Mouse (Mus musculus) gastrocnemius, postnatal 36 days (tissue): ENCODE data around the gene Olfr1238. TPM values are rescaled to one million over a fixed set of nuclear protein-coding genes. Genes with fewer than 3 reads are reported as not detected.

Experiments
- DNase-seq, 2 experiments: peaks; one replicate each; pipeline ENCODE4 v3.0.0; 2022
- intact Hi-C: fragments of 180-260 bp; cut with DNase I; formaldehyde crosslinking; loops from one replicate; pipeline ENCODE4 v1.15.1; 2025
- long read RNA-seq, 2 experiments: library from polyadenylated mRNA; stranded (forward); transcript quantifications; one replicate each; pipeline ENCODE4 v2.0.0; 2021
- total RNA-seq, 2 experiments: library from RNA; stranded (reverse); gene quantifications; 2 replicates each; pipeline ENCODE4 v1.2.3; 2021

The Olfr1238 gene
- total RNA-seq: not detected
- long read RNA-seq, experiment 1: 0 reads
- long read RNA-seq, experiment 2: 0 reads

DNA sequence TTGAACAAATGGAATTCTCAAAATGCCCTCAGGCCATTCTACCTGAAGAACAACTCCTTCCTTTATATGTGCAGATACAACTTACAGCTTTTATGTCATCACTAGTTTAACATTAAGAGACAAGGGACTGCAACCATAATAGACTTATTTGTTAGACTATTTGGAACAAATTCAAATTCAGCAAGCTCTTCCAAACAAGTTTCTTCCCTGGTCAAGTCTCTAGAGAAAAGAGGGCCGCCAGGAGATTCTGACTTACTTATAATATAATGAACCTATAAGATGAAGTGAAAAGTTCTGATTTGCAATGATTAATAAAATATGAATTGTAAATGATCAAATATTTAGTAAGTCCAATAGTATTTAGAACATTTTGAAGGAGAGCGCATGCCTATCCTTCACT, at the start of gene Olfr1238:
TSS of gene Olfr1238 (minus strand) at position 101 of the 400 bp plus-strand sequence.
- DNase-seq: no peak
- intact Hi-C loops: no loop called here

DNA sequence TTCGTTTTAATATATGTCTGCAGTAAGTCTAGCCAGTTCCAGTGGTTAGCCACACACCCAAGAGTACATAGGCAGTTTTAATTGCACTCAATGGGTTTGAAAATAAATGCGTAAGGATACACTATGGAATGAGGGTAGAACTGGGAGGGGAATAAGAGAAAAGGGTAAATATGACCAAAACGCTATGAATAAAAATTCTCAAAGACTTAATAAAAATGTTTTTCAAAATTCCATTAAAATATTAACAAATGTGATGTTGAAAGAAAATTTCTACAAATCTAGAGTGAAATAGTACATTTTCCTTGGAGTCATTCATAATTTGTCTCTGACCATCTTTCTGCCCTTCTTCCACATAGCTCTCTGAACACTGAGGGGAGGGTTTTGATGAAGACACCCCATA, 33.4 kb upstream of the Olfr1238 start, which contains the start of gene Olfr1240:
TSS of gene Olfr1240 (minus strand) at position 101 of the 400 bp plus-strand sequence.
- intact Hi-C loops: no loop called here
- no peak for DNase-seq

DNA sequence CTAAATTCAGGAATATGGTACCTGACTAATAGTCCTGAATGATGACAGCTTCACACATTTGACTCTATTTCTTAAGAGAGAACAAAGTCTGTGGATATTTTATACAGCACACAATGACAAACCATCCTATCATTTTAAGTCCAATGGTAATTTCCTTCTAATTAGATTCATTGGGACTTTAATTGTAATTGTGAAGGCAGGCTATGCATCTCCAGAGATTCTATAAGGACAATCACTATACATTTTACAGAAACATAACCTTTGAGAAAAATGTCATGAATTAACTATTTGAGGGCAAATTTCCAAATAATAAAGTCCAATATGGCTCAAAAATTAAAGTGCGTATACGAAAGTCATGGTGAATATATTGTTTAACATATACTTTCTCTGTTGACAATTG, 10.8 kb upstream of the Olfr1238 start, which contains the start of gene Olfr1239:
TSS of gene Olfr1239 (minus strand) at position 101 of the 400 bp plus-strand sequence.
- intact Hi-C loops: no loop called here
- DNase-seq: no peak

DNA sequence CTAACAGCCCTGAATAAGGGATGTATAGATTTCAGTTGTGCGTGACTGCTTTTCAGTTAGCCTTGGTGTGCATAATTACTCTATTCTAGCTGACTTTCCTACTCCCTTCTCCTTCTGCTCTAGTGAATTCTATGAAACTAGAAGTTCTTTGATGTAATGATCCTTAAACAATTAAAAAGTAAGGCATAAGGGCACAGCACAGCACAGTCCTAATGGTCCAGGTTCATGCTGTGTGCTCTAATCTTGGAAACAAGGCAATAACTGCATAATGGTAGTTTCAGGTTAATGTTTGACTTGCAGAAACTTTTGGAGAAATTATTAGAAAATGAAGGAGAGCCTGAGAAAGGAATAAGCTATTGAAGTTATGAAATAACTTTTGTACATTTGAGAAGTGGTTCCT, 5.1 kb upstream of the Olfr1238 start:
- intact Hi-C loops: no loop called here

DNA sequence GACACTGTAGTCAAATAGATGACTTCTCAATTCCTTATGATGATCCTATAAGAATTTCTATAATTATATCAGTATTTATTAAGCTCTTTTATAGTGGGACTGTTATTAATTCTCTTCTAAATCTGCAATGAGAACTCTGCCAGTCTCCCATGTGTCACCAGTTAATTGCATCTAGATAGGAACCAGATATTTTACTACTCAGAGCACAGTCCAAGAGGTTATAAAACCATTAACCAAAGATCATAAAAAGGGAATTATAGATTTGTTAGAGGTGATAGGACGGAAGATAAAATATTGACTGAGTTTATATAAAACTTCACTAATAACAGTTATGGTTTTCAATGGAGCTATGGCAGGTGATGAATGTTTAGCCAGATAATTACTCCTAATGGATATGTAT, 8.6 kb downstream of the Olfr1238 start:
- no peak for DNase-seq
- intact Hi-C loops: no loop called here

More for the DNA sequence above, 5.1 kb upstream of the Olfr1238 start:
- no peak for DNase-seq

DNA sequence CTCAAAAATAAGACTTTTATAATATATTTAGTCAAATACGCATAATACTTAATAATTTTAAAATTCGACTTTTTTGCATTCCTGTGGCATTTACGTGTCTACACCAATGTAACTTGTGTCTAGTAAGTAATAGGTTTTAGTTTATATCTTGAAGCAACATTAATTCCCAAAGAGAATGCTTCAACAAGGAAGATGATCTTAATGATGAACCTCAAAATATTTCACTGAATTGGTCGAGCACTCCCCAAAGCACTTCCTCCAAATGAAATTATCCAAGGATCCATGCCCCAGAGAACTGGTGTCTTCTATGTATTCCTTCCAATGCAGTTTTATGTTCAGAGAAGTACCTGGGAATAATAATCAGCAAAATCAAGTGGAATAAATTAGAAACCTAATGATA, 44.7 kb downstream of the Olfr1238 start, which contains the start of gene Olfr1234:
TSS of gene Olfr1234 (minus strand) at position 101 of the 400 bp plus-strand sequence.
- DNase-seq: no peak
- intact Hi-C loops: no loop called here

Other genes starting within 250 kb of the Olfr1238 start
- not detected for gene Olfr1224-ps1, start 245.6 kb downstream of the Olfr1238 start, total RNA-seq
- gene Olfr1225, start 235.0 kb downstream of the Olfr1238 start, total RNA-seq: not detected
- not detected for gene Olfr1226, start 209.6 kb downstream of the Olfr1238 start, total RNA-seq
- not detected for gene Olfr1228, start 155.6 kb downstream of the Olfr1238 start, total RNA-seq
- gene Olfr1229, start 121.7 kb downstream of the Olfr1238 start, total RNA-seq: not detected
- gene Olfr1230, start 112.4 kb downstream of the Olfr1238 start, total RNA-seq: not detected
- not detected for gene Olfr1231, start 102.6 kb downstream of the Olfr1238 start, total RNA-seq
- not detected for gene Olfr1232, start 80.0 kb downstream of the Olfr1238 start, total RNA-seq
- not detected for gene Olfr1233, start 67.3 kb downstream of the Olfr1238 start, total RNA-seq
- gene Olfr1234, start 44.8 kb downstream of the Olfr1238 start, total RNA-seq: not detected
- gene Olfr1239, start 10.7 kb upstream of the Olfr1238 start, total RNA-seq: not detected
- gene Olfr1240, start 33.3 kb upstream of the Olfr1238 start, total RNA-seq: not detected
- gene Olfr1241, start 77.5 kb upstream of the Olfr1238 start, total RNA-seq: not detected
- gene Olfr1242, start 88.7 kb upstream of the Olfr1238 start, total RNA-seq: not detected
- gene Olfr1243, start 121.8 kb upstream of the Olfr1238 start, total RNA-seq: not detected
- gene Olfr1245, start 168.8 kb upstream of the Olfr1238 start, total RNA-seq: not detected
- not detected for gene Olfr1246, start 183.5 kb upstream of the Olfr1238 start, total RNA-seq
- under 1 TPM in 1 of 2 experiments, not detected in 1; 0.05 TPM for gene Olfr1247, start 204.5 kb upstream of the Olfr1238 start, total RNA-seq
- gene Olfr1248, start 208.6 kb upstream of the Olfr1238 start, total RNA-seq: not detected
- not detected for gene Olfr1249, start 225.3 kb upstream of the Olfr1238 start, total RNA-seq